Mouse (Mus musculus) heart, postnatal 4 days (tissue): ENCODE measurements around the gene Tsc22d2. TPM values are rescaled to one million over a fixed set of nuclear protein-coding genes. Genes with fewer than 3 reads are reported as not detected.

Experiments used
- DNase-seq: peaks from one replicate; pipeline ENCODE4 v3.0.0; 2021
- total RNA-seq, 2 experiments: library from RNA; stranded (reverse); gene quantifications; 2 replicates each; pipeline ENCODE4 v1.2.3; 2021

Gene Tsc22d2
- 10 to 100 TPM; 46.7 to 49.8 TPM for total RNA-seq

- peak; percentile 99 for DNase-seq
These were observed at the start of gene Tsc22d2 for GRCm38 (mm10) chr3:58414234-58414938. Gene Tsc22d2 (plus strand): TSS chr3:58414715.

GRCm38 (mm10) chr3:58366756-58367155 lies 47.8 kb upstream of the Tsc22d2 start:
- DNase-seq = no peak

- no peak for DNase-seq
These were observed 43.7 kb upstream of the Tsc22d2 start for GRCm38 (mm10) chr3:58370811-58371210.

- DNase-seq = peak; percentile 79
These were observed 42.2 kb upstream of the Tsc22d2 start for GRCm38 (mm10) chr3:58372066-58372904.

GRCm38 (mm10) chr3:58372905-58373208 lies 41.7 kb upstream of the Tsc22d2 start:
- peak; percentile 22 for DNase-seq

GRCm38 (mm10) chr3:58374281-58374680 lies 40.2 kb upstream of the Tsc22d2 start:
- DNase-seq = no peak

GRCm38 (mm10) chr3:58376713-58377112 lies 37.8 kb upstream of the Tsc22d2 start:
- DNase-seq = no peak

GRCm38 (mm10) chr3:58377589-58378134 lies 36.9 kb upstream of the Tsc22d2 start:
- no peak for DNase-seq

GRCm38 (mm10) chr3:58382676-58383075 lies 31.8 kb upstream of the Tsc22d2 start:
- no peak for DNase-seq

GRCm38 (mm10) chr3:58385060-58385459 lies 29.5 kb upstream of the Tsc22d2 start:
- no peak for DNase-seq

GRCm38 (mm10) chr3:58388731-58389130 lies 25.8 kb upstream of the Tsc22d2 start:
- no peak for DNase-seq

- DNase-seq = no peak
These were observed 16.0 kb upstream of the Tsc22d2 start for GRCm38 (mm10) chr3:58398541-58398940.

GRCm38 (mm10) chr3:58399931-58400330 lies 14.6 kb upstream of the Tsc22d2 start:
- peak; percentile 20 for DNase-seq

- DNase-seq = no peak
These were observed 2.8 kb upstream of the Tsc22d2 start for GRCm38 (mm10) chr3:58411669-58412068.

- DNase-seq = no peak
These were observed 844 bp upstream of the Tsc22d2 start for GRCm38 (mm10) chr3:58413671-58414070.

- DNase-seq = peak; percentile 83
These were observed 720 bp downstream of the Tsc22d2 start for GRCm38 (mm10) chr3:58414986-58415883.

- peak; percentile 88 for DNase-seq
These were observed 1.6 kb downstream of the Tsc22d2 start for GRCm38 (mm10) chr3:58415884-58416725.

- peak; percentile 50 for DNase-seq
These were observed 2.4 kb downstream of the Tsc22d2 start for GRCm38 (mm10) chr3:58416726-58417437.

GRCm38 (mm10) chr3:58418724-58419705 lies 4.5 kb downstream of the Tsc22d2 start:
- DNase-seq = no peak

GRCm38 (mm10) chr3:58428861-58429260 lies 14.3 kb downstream of the Tsc22d2 start:
- no peak for DNase-seq
